Mouse (Mus musculus) limb, embryonic 14.5 days (tissue): ENCODE results near the gene Klhl31. TPM values are rescaled to one million over a fixed set of nuclear protein-coding genes. Genes with fewer than 3 reads are reported as not detected.
A peak's percentile ranks its signal among the peaks of the same experiment; 100 is the strongest.

Experiments
- ATAC-seq: fragments of 200-750 bp; cut with Nextera tagmentation; 2 replicates; pipeline ENCODE4 v1.8.0; 2017; ENCODE audit warnings: low read depth, moderate number of reproducible peaks, moderate TSS enrichment; ENCODE audit not compliant: low FRiP score
- DNase-seq: peaks from one replicate; pipeline ENCODE4 v3.0.0-alpha.2; 2015; ENCODE audit warnings: low spot score
- H3K27ac ChIP-seq: fragments of 300-500 bp; sonication (generic); replicated peaks from 2 replicates; pipeline ENCODE4 v1.5.1; 2014; ENCODE audit warnings: low read depth, mild to moderate bottlenecking, low read length, moderate library complexity, mixed read lengths
- H3K27me3 ChIP-seq: fragments of 300-500 bp; sonication (generic); 2 replicates; pipeline ENCODE4 v1.6.1; 2014; ENCODE audit warnings: low read length, mixed read lengths; ENCODE audit not compliant: control insufficient read depth, insufficient read depth
- H3K36me3 ChIP-seq: fragments of 300-500 bp; sonication (generic); 2 replicates; pipeline ENCODE4 v1.6.1; 2014; ENCODE audit warnings: mild to moderate bottlenecking, low read length, moderate library complexity, mixed read lengths; ENCODE audit not compliant: control insufficient read depth, insufficient read depth
- H3K4me1 ChIP-seq: fragments of 300-500 bp; sonication (generic); 2 replicates; pipeline ENCODE4 v1.6.1; 2014; ENCODE audit warnings: antibody characterized with exemption, low read length, mixed read lengths; ENCODE audit not compliant: control insufficient read depth, insufficient read depth
- H3K4me2 ChIP-seq: fragments of 300-500 bp; sonication (generic); replicated peaks from 2 replicates; pipeline ENCODE4 v1.6.1; 2014; ENCODE audit warnings: low read depth, mild to moderate bottlenecking, low read length, moderate library complexity; ENCODE audit not compliant: severe bottlenecking
- H3K4me3 ChIP-seq: fragments of 300-500 bp; sonication (generic); replicated peaks from 2 replicates; pipeline ENCODE4 v1.5.1; 2014; ENCODE audit warnings: low read length
- H3K9ac ChIP-seq: fragments of 300-500 bp; sonication (generic); 2 replicates; pipeline ENCODE4 v1.6.1; 2014; ENCODE audit warnings: mild to moderate bottlenecking, low read depth, low read length, moderate library complexity; ENCODE audit not compliant: severe bottlenecking
- H3K9me3 ChIP-seq: fragments of 300-500 bp; sonication (generic); 2 replicates; pipeline ENCODE4 v1.6.1; 2016; ENCODE audit warnings: low read length; ENCODE audit not compliant: control insufficient read depth
- POLR2A ChIP-seq: fragments of 200-500 bp; IDR thresholded peaks from 2 replicates; pipeline ENCODE4 v1.8.0; 2012; ENCODE audit warnings: inconsistent platforms, mild to moderate bottlenecking, moderate library complexity, borderline replicate concordance; ENCODE audit not compliant: insufficient read depth, insufficient read length; ENCODE audit errors: extremely low read depth
- WGBS: fragments of 180-500 bp; shearing (Covaris S2); extraction: QIAGEN DNeasy Blood & Tissue Kit; methylation state at CpG from one replicate; pipeline ENCODE4 v1.1.7; 2014; 5-methylcytosine and 5-hydroxymethylcytosine counted together
- polyA plus RNA-seq, 2 experiments: library from polyadenylated mRNA; depleted of rRNA in 1 of 2; stranded (reverse) in 1 of 2; unstranded in 1 of 2; fragments of >200 nt; fragmentation: Nextera tagmentation in 1 of 2; extraction: Ambion mirVana in 1 of 2; gene quantifications; 2 replicates each; pipeline versions ENCODE4 v1.2.1 to v1.2.3; 2012 to 2014

Klhl31 gene
- polyA plus RNA-seq (2012; rRNA removed) (2.7 and 3.1 TPM in 2 replicates), polyA plus RNA-seq (2014; fragmentation: Nextera tagmentation; extraction: Ambion mirVana) (11.7 and 17.1 TPM in 2 replicates)

DNA sequence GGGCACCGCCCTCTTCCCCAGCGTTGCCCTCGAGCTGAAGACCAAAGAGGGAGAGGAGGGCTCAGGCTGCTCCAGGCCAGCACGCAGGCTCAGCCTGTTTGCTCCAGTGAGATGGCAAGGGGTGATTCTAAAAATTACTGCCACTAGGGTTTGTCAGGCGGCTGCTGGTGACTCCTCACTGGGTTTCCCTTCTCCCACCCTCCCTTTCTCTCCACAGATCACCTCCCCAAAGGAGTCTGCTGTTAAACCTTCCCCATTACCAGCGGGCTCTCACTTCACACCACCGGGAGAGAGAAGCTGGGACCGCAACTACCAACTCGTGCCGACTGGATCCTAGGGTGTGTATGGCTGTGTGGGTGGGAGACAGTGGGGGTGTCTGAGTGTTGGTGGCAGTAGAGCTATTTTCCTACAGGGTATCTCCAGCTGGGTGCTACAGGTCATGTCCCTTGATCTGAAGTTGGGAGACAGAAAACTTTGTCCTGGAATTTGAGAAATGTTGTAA, at the start of gene Klhl31:
Gene Klhl31 (plus strand): TSS at position 51 of the 502 bp plus-strand sequence.
- H3K27ac ChIP-seq: 0 out of 2 replicates have a peak within 1 kb of the TSS, but pooled peaks have one; percentile 33
- no peak for TF ChIP-seq POLR2A
- no peaks in the 10 kb centered on the region for H3K9me3 ChIP-seq
- no peak within 1 kb of the TSS for H3K9ac ChIP-seq
- H3K36me3 ChIP-seq: no peaks in the 10 kb centered on the region
- H3K4me1 ChIP-seq: no peaks in the 10 kb centered on the region
- H3K4me3 ChIP-seq: no peak within 1 kb of the TSS
- peak; percentile 15 for DNase-seq
- no peaks in the 10 kb centered on the region for H3K27me3 ChIP-seq
- 35% methylated on average over 10 of the region's 10 CpGs for WGBS
- peak; percentile 63 for ATAC-seq
- H3K4me2 ChIP-seq: no peak within 1 kb of the TSS

DNA sequence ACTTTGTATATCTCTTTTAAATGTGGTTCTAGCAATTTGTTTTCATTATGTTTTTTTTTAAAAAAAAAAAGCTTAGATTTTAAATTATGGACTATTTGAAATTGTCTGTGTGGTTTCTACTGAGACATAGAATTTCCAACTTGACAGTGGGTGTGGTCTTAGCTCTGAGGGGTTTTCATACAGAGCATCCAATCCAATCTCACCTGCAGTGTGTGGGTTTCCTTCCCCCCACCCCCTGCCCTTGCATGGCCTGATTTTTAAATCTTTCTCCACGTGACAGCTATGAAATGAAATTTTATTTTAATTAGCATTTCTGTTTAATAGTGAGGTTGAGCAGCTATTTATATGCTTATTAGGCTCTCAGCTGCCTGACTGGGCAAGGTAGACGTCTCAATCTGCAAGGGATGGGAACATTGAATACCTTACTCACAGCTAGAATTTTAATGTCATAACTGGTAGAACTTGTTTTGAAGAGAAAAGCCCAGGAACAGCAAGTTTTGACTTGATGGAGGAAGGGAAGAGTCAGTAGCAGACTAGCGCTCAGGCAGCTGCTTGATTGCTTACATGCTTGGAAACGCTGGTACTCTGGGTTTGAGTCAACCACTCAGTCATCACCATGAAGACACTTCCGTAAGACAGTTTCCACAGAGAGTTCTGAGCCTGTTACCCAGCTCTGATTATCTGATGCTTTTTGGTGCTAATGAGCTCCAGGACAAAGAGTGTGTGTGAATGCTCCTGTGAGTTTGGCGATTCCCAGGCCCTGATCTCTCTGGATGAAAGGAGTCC, 49.3 kb upstream of the Klhl31 start:
- no peak for TF ChIP-seq POLR2A
- WGBS: 61% methylated on average over 6 of the region's 6 CpGs
- Histone ChIP-seq H3K4me2 (no peak overlapping the region), H3K36me3 (no peaks in the 10 kb centered on the region), H3K4me3 (no peak overlapping the region), H3K27me3 (no peaks in the 10 kb centered on the region), H3K9ac (no peak overlapping the region), H3K4me1 (no peaks in the 10 kb centered on the region), H3K9me3 (0 out of 2 replicates have a peak, but pooled peaks cover 3% of the 10 kb centered on the region), H3K27ac (no peak overlapping the region)
- DNase-seq (peak; percentile 22), ATAC-seq (no peak)

DNA sequence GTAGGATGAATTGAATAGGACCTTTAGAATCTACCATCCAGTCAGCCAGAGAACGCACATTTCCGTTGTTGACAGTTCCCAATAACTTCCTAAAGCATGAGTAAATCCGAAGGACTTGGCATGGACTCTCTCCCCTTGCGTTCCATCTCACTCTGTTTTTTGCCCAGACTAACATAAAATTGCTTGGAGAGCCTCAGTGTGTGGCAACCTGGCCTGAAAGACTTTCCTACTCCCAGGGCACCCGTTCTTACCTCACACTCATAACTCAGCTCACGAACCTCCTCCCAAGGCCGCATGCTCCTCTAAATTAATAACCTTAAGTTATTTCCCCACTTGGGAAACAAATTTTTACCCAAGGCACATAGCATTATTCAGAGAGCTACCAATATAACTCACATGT, 48.7 kb upstream of the Klhl31 start:
- no peak overlapping the region for H3K9ac ChIP-seq

DNA sequence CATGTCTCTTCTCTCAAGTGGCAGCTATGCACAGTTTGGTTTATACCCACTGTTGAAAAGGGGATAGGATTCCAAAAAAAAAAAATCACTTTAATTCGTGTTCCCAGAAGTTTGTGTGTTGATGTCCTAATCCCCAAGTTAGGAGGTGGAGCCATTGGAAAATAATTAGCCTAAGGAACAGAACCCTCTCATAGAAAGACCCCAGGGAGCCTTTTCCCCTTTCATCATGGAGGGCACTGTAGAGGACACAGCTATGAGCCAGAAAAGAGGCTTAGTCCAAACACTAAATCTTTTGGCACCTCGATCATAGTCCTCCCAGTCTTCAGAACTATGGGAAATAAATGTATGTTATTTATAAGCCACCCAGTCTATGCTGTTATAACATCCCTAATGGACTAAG, 46.8 kb upstream of the Klhl31 start:
- no peak for ATAC-seq
- Histone ChIP-seq H3K4me2 (no peak overlapping the region), H3K27me3 (no peaks in the 10 kb centered on the region), H3K4me1 (no peaks in the 10 kb centered on the region), H3K27ac (no peak overlapping the region), H3K36me3 (no peaks in the 10 kb centered on the region), H3K9ac (no peak overlapping the region), H3K9me3 (0 out of 2 replicates have a peak, but pooled peaks cover 3% of the 10 kb centered on the region), H3K4me3 (no peak overlapping the region)
- TF ChIP-seq POLR2A: no peak
- DNase-seq: no peak
- 52% methylated on average over 2 of the region's 2 CpGs for whole genome bisulfite sequencing

More for the DNA sequence above, 48.7 kb upstream of the Klhl31 start:
- no peak overlapping the region for H3K4me3 ChIP-seq
- no peaks in the 10 kb centered on the region for H3K4me1 ChIP-seq
- H3K36me3 ChIP-seq: no peaks in the 10 kb centered on the region
- no peak overlapping the region for H3K4me2 ChIP-seq
- DNase-seq (no peak), ATAC-seq (no peak)
- H3K27me3 ChIP-seq: no peaks in the 10 kb centered on the region
- WGBS: 57% methylated on average over 7 of the region's 7 CpGs
- no peak for TF ChIP-seq POLR2A
- no peak overlapping the region for H3K27ac ChIP-seq
- 0 out of 2 replicates have a peak, but pooled peaks cover 3% of the 10 kb centered on the region for H3K9me3 ChIP-seq

DNA sequence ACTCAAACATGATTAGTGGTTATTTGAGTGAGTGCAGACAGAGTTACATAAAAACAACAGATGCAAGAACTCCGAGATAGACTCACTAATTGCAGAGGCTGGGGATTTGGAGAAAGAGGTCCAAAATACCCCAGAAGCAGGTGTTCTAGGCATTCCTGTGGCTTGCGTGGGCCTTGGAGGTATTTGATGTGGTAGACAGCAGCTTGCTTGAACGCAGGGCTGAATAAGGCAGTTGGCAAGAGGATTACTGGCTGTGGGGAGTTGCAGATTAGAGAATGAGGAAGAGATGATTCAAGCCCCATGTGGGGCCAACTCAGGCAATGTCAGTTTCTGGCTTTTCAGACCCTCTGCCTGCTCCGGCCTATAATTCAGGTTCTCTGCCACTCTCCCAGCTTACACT, 43.9 kb upstream of the Klhl31 start:
- no peaks in the 10 kb centered on the region for H3K36me3 ChIP-seq
- no peak for TF ChIP-seq POLR2A
- no peaks in the 10 kb centered on the region for H3K4me1 ChIP-seq
- ATAC-seq (no peak; the same call in 1 of the 2 replicates), DNase-seq (no peak)
- H3K27me3 ChIP-seq: no peaks in the 10 kb centered on the region
- no peak overlapping the region for H3K4me3 ChIP-seq
- H3K9me3 ChIP-seq: no peaks in the 10 kb centered on the region
- H3K4me2 ChIP-seq: no peak overlapping the region
- 42% methylated on average over 4 of the region's 4 CpGs for WGBS
- H3K9ac ChIP-seq: no peak overlapping the region
- H3K27ac ChIP-seq: no peak overlapping the region
